Mouse (Mus musculus) CH12.LX (cell line): ENCODE measurements at regions not wholly inside any gene's neighbourhood (a gene's known extent, or its start where the extent isn't known, plus 50 kb on each side); places are given as distances from the start of the nearest gene placed in this dataset.

Source experiments
- CTCF ChIP-seq, 2 experiments: IDR thresholded peaks in 1 of 2; conservative IDR thresholded peaks in 1 of 2; 2 replicates each; pipeline ENCODE4 v1.5.1; 2011 to 2012; ENCODE audit warnings: low read depth in 2 of 2, low read length in 2 of 2, improper control_type of control experiment in 1 of 2, inconsistent platforms in 1 of 2, mild to moderate bottlenecking in 1 of 2, moderate library complexity in 1 of 2
- ETS1 ChIP-seq: conservative IDR thresholded peaks from 2 replicates; pipeline ENCODE4 v1.6.1; 2012; ENCODE audit warnings: low read depth, mild to moderate bottlenecking, inconsistent platforms, low read length, improper control_type of control experiment, moderate library complexity
- MAZ ChIP-seq: IDR thresholded peaks from 2 replicates; pipeline ENCODE4 v1.6.1; 2012; ENCODE audit warnings: low read depth, mild to moderate bottlenecking, inconsistent platforms, low read length, improper control_type of control experiment, moderate library complexity
- POLR2A ChIP-seq: IDR thresholded peaks from 2 replicates; pipeline ENCODE4 v1.6.1; 2011; ENCODE audit warnings: low read depth, mild to moderate bottlenecking, improper control_type of control experiment, low read length
- RCOR1 ChIP-seq: conservative IDR thresholded peaks from 2 replicates; pipeline ENCODE4 v1.6.1; 2012; ENCODE audit warnings: low read depth, mild to moderate bottlenecking, inconsistent platforms, low read length, improper control_type of control experiment

DNA sequence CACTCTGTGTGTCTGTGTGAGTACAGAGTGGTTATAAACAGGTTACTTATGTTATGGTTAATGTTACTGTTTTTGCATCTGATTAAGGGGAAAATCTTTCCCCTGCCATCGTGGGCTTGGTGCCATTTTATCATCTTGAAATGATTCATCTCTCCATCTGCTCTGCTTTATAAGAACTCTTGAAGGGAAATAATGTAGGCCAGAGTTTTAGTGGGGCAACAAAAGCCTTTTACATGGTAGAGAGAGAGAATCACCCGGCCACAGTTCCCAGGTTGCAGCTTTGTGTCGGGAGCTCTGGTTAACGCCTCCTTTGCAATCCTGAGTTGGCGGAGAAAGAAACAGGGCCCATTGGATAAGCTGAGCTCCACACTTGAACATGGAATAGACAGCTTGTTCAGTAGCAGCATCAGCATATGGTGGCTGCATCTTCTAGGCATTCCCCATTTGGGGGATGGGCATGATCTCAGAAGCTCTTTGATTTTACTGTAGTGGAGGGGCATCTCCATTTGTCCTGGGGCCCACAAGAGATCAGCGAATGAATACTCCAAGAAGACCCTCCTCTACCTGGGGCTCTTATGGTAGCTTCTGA, 230.0 kb upstream of the Gm15217 start:
- no peak for TF ChIP-seq ETS1
- TF ChIP-seq CTCF (conservative IDR thresholded peaks at IDR 0.05 in 1 of 2, IDR thresholded peaks at IDR 0.05 in 1 of 2; ENCODE audit: low read depth in 2 of 2, low read length in 2 of 2) = no peak
- TF ChIP-seq POLR2A = no peak
- TF ChIP-seq RCOR1 = no peak
- no peak for TF ChIP-seq MAZ
